Mouse (Mus musculus) liver, postnatal 0 days (tissue): ENCODE data around the gene Mgat5.

Source experiments
- CTCF ChIP-seq: sonication (generic); IDR thresholded peaks from 2 replicates; pipeline ENCODE4 v1.5.1; 2016; ENCODE audit warnings: antibody characterized with exemption, low read depth
- EP300 ChIP-seq: IDR thresholded peaks from 2 replicates; pipeline ENCODE4 v1.6.1; 2016; ENCODE audit warnings: antibody characterized with exemption, low read depth, mild to moderate bottlenecking

DNA sequence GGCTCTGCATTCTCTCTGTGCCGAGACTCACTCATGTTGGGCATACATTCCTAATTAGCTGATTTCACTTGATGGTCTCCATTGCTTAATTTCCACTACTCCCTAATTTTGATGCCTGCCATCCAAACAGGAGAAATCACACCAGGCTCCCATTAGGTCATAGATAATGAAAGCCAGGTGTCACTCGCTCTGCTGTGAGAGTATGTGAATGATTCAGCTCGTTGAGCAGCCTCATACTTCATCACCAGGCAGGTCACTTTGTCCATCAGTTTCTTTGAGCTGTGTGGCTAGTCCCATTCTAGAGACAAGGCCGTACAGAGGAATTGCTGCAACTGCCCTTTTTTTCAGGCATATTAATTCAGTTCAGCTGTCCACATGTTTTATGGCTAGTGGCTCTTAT lies 167.3 kb downstream of the Mgat5 start:
- TF ChIP-seq EP300 (no peak), CTCF (no peak)
